In genomic region chr19:20567039-20567438, GRCm38 (mm10) we compare ENCODE assay signal across 16 mouse cellular contexts.
"Had no signal": no experiment of that assay in that cellular context is flagged by ENCODE, and none has a peak within 500 bp of the region (broad histone marks: within the 10 kb centered on the region; RNA-seq: fewer than 3 reads in every experiment).

No protein-coding gene starts in this region.

- DNase-seq: liver, postnatal 0 days; lung, adult 2 months; lung, postnatal 14 days; lung, postnatal 36 days; right cerebral cortex, postnatal 14 days; thymus, adult 18-20 months; thymus, postnatal 25 days; thymus, postnatal 4 days had no signal

- ATAC-seq: liver, postnatal 0 days; midbrain, embryonic 13.5 days had no signal

- H3K9ac ChIP-seq: liver, postnatal 0 days; lung, embryonic 15.5 days; midbrain, embryonic 13.5 days; midbrain, embryonic 15.5 days; neural tube, embryonic 12.5 days; stomach, embryonic 15.5 days had no signal

- H3K4me3 ChIP-seq: lung, embryonic 15.5 days; megakaryocyte, embryonic 14.5 days; midbrain, embryonic 13.5 days; midbrain, embryonic 15.5 days; neural tube, embryonic 12.5 days; stomach, embryonic 15.5 days had no signal

- H3K4me1 ChIP-seq: lung, embryonic 15.5 days; midbrain, embryonic 13.5 days; midbrain, embryonic 15.5 days; neural tube, embryonic 12.5 days; stomach, embryonic 15.5 days had no signal

- H3K9me3 ChIP-seq: lung, embryonic 15.5 days; megakaryocyte, embryonic 14.5 days; midbrain, embryonic 13.5 days; midbrain, embryonic 15.5 days; neural tube, embryonic 12.5 days; stomach, embryonic 15.5 days had no signal

- H3K27ac ChIP-seq: lung, embryonic 15.5 days; macrophage; midbrain, embryonic 13.5 days; midbrain, embryonic 15.5 days; neural tube, embryonic 12.5 days; stomach, embryonic 15.5 days had no signal

- H3K36me3 ChIP-seq: lung, embryonic 15.5 days; midbrain, embryonic 13.5 days; midbrain, embryonic 15.5 days; neural tube, embryonic 12.5 days; stomach, embryonic 15.5 days had no signal

- H3K27me3 ChIP-seq: lung, embryonic 15.5 days; megakaryocyte, embryonic 14.5 days; midbrain, embryonic 13.5 days; midbrain, embryonic 15.5 days; neural tube, embryonic 12.5 days; stomach, embryonic 15.5 days had no signal

- H3K4me2 ChIP-seq: lung, embryonic 15.5 days; midbrain, embryonic 11.5 days; midbrain, embryonic 13.5 days; midbrain, embryonic 15.5 days; neural tube, embryonic 12.5 days; stomach, embryonic 15.5 days had no signal
